Mouse (Mus musculus) bone marrow, adult 2 months (tissue): ENCODE data around the gene Manbal.

Source experiments
- CTCF ChIP-seq: fragments of 200-500 bp; IDR thresholded peaks from 2 replicates; pipeline ENCODE4 v1.5.1; 2011; ENCODE audit warnings: low read length, control low read depth; ENCODE audit not compliant: control insufficient read depth, insufficient read depth
- POLR2A ChIP-seq: fragments of 200-500 bp; IDR thresholded peaks from 2 replicates; pipeline ENCODE4 v1.6.1; 2011; ENCODE audit warnings: low read depth, mild to moderate bottlenecking, control low read depth, low read length, borderline replicate concordance; ENCODE audit not compliant: control insufficient read depth

DNA sequence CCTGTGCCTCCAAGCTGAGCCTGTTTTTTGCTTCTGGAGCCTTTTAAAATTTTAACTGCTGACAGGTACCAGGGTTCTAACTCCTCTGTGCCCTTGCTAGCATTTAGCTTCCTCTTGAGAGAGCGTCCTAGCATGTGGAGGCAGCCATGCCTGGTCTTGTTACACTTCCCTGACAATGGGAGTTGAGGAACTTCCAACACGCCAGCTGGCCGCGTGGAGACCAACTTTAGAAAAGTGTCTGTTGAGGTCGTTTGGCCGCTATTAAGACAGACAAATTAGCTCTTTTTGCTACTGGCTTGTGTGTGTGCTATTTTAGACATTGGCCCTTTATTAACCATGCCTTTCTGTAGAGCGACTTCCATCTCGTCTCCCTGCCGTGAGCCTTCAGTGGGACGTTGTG lies 32.4 kb downstream of the Manbal start:
- TF ChIP-seq CTCF (no peak), POLR2A (no peak)
